Mouse (Mus musculus) forebrain, embryonic 14.5 days (tissue): Measurements from ENCODE around the gene Wasf2. TPM values are rescaled to one million over a fixed set of nuclear protein-coding genes. Genes with fewer than 3 reads are reported as not detected.

ENCODE experiments used
- ATAC-seq: fragments of 200-750 bp; cut with Nextera tagmentation; 2 replicates; pipeline ENCODE4 v1.8.0; 2017; ENCODE audit warnings: mild to moderate bottlenecking, moderate library complexity
- DNase-seq: peaks from one replicate; pipeline ENCODE4 v3.0.0-alpha.2; 2015; ENCODE audit warnings: low spot score
- H3K27ac ChIP-seq: fragments of 300-500 bp; sonication (generic); 2 replicates; pipeline ENCODE4 v1.5.1; 2014; ENCODE audit warnings: low read depth, mild to moderate bottlenecking, control low read depth, low read length, moderate library complexity
- H3K27me3 ChIP-seq: fragments of 300-500 bp; sonication (generic); replicated peaks from 2 replicates; pipeline ENCODE4 v1.6.1; 2014; ENCODE audit warnings: low read length, control low read depth, mixed read lengths; ENCODE audit not compliant: control insufficient read depth, insufficient read depth
- H3K36me3 ChIP-seq: fragments of 300-500 bp; sonication (generic); 2 replicates; pipeline ENCODE4 v1.6.1; 2014; ENCODE audit warnings: low read length, control low read depth; ENCODE audit not compliant: control insufficient read depth, insufficient read depth
- H3K4me1 ChIP-seq: fragments of 300-500 bp; sonication (generic); 2 replicates; pipeline ENCODE4 v1.6.1; 2014; ENCODE audit warnings: antibody characterized with exemption, low read length, control low read depth; ENCODE audit not compliant: control insufficient read depth, insufficient read depth
- H3K4me2 ChIP-seq: fragments of 300-500 bp; sonication (generic); 2 replicates; pipeline ENCODE4 v1.6.1; 2014; ENCODE audit warnings: mild to moderate bottlenecking, control low read depth, low read length
- H3K4me3 ChIP-seq: fragments of 300-500 bp; sonication (generic); 2 replicates; pipeline ENCODE4 v1.5.1; 2014; ENCODE audit warnings: low read depth, low read length, control low read depth
- H3K9ac ChIP-seq: fragments of 300-500 bp; sonication (generic); 2 replicates; pipeline ENCODE4 v1.6.1; 2014; ENCODE audit warnings: mild to moderate bottlenecking, low read length, control low read depth, moderate library complexity
- H3K9me3 ChIP-seq: fragments of 300-500 bp; sonication (generic); replicated peaks from 2 replicates; pipeline ENCODE4 v1.6.1; 2016; ENCODE audit warnings: low read length, control low read depth, mixed read lengths; ENCODE audit not compliant: control insufficient read depth
- WGBS: fragments of 180-500 bp; shearing (Covaris S2); extraction: QIAGEN DNeasy Blood & Tissue Kit; methylation state at CpG from one replicate; pipeline ENCODE4 v1.1.7; 2014; 5-methylcytosine and 5-hydroxymethylcytosine counted together
- polyA plus RNA-seq: library from polyadenylated mRNA; unstranded; fragments of >200 nt; fragmentation: Nextera tagmentation; extraction: Ambion mirVana; gene quantifications from 2 replicates; pipeline ENCODE4 v1.2.1, GENCODE M21; 2014

The Wasf2 gene
- polyA plus RNA-seq, 1 experiment from 2014 or later: 28.3 TPM

DNA sequence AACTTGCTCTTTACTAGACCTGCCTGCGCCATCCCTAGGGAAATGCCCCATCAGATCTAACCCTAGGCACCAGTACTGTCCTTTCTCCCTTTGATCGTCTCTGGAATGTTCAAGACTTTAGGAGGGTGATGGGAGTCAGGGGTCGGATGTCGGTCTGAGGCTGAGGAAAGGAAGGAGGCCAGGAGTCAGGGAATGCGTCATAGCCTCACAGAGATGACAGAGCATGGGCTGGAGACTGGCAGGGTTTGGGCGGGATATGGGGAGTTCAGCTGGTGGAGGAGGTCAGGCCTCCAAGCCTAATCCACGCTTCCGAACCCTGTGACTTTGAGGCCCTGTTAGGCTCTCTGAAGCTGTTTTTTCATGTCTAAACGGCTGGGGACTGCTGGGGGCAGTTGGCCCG, 83.4 kb downstream of the Wasf2 start:
- H3K27me3 ChIP-seq: 0 out of 2 replicates have a peak, but pooled peaks cover 8% of the 10 kb centered on the region
- H3K4me2 ChIP-seq: peak overlapping the region; percentile 94
- WGBS: 10% methylated on average over 10 of the region's 10 CpGs
- no peak overlapping the region for H3K27ac ChIP-seq
- ATAC-seq (no peak), DNase-seq (no peak)
- H3K9me3 ChIP-seq: no peaks in the 10 kb centered on the region
- H3K4me1 ChIP-seq: peaks cover 13% of the 10 kb centered on the region
- no peak overlapping the region for H3K4me3 ChIP-seq
- H3K36me3 ChIP-seq: no peaks in the 10 kb centered on the region
- no peak overlapping the region for H3K9ac ChIP-seq

GRCm38 (mm10) chr4:133217641-133218040, 87.3 kb downstream of the Wasf2 start:
- H3K36me3 ChIP-seq: no peaks in the 10 kb centered on the region

DNA sequence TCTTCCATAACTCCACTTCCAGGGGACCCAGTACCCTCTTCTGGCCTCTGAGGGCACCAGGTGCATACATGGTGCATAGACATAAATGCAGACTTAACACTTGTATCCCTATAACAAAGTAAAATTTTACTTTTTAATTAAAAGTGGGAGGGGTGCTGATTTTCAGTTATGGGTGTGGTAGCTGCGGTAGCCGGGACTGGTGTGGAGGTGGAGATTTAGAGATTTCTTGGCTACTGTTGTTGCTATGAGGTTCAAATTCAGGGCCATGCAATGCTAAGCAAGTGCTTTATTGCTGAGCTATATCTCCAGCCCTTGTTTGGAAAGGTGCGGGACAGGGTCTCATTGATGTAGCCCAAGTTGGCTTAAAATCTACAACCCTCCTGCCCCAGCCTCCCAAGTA, 88.4 kb downstream of the Wasf2 start:
- H3K9ac ChIP-seq: no peak overlapping the region
- 0 out of 2 replicates have a peak, but pooled peaks cover 4% of the 10 kb centered on the region for H3K4me1 ChIP-seq
- no peak overlapping the region for H3K4me3 ChIP-seq
- H3K36me3 ChIP-seq: no peaks in the 10 kb centered on the region
- H3K4me2 ChIP-seq: no peak overlapping the region
- DNase-seq: no peak
- peaks cover 20% of the 10 kb centered on the region for H3K27me3 ChIP-seq
- H3K27ac ChIP-seq: no peak overlapping the region
- 93% methylated on average over 3 of the region's 3 CpGs for WGBS
- no peak for ATAC-seq
- H3K9me3 ChIP-seq: no peaks in the 10 kb centered on the region

More at GRCm38 (mm10) chr4:133217641-133218040, 87.3 kb downstream of the Wasf2 start:
- Histone ChIP-seq H3K4me2 (no peak overlapping the region), H3K4me3 (no peak overlapping the region), H3K9ac (no peak overlapping the region), H3K27ac (no peak overlapping the region), H3K9me3 (no peaks in the 10 kb centered on the region), H3K4me1 (peaks cover 11% of the 10 kb centered on the region), H3K27me3 (peaks cover 25% of the 10 kb centered on the region)
- ATAC-seq: no peak
- DNase-seq: peak; percentile 81
- 2% methylated on average over 5 of the region's 5 CpGs for WGBS

DNA sequence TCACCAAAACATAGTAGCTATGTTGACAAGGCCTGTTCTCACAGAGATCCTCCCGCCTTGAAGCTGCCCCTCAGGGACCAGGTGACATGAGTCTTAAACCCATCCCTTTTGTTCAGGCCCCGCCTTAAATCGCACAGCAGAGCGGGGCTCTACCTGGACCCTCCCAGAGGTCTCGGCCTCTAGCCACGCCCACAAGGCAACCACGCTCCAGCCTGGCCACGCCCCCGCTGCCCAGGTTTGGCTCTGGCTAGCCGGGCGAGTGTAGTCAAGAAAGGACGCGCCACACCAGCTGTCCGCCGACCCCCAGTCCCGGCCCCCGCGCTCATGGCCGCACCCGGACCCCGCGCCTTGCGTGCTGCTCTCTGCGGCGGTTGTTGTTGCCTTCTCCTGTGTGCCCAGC, 90.4 kb downstream of the Wasf2 start:
- ATAC-seq: no peak
- WGBS: 2% methylated on average over 25 of the region's 25 CpGs
- 0 out of 2 replicates have a peak, but pooled peaks cover 4% of the 10 kb centered on the region for H3K4me1 ChIP-seq
- H3K27me3 ChIP-seq: peaks cover 17% of the 10 kb centered on the region
- peak overlapping the region; percentile 46 for H3K4me2 ChIP-seq
- H3K36me3 ChIP-seq: no peaks in the 10 kb centered on the region
- H3K4me3 ChIP-seq: peak overlapping the region; percentile 13
- H3K27ac ChIP-seq: no peak overlapping the region
- H3K9ac ChIP-seq: no peak overlapping the region
- no peaks in the 10 kb centered on the region for H3K9me3 ChIP-seq
- DNase-seq: no peak

GRCm38 (mm10) chr4:133221701-133222100, 91.4 kb downstream of the Wasf2 start:
- H3K9ac ChIP-seq: no peak overlapping the region
- peaks cover 17% of the 10 kb centered on the region for H3K27me3 ChIP-seq
- no peak for ATAC-seq
- no peak overlapping the region for H3K4me2 ChIP-seq
- DNase-seq: no peak
- H3K36me3 ChIP-seq: no peaks in the 10 kb centered on the region
- whole genome bisulfite sequencing: 81% methylated on average over 8 of the region's 8 CpGs
- 0 out of 2 replicates have a peak, but pooled peaks cover 4% of the 10 kb centered on the region for H3K4me1 ChIP-seq
- H3K4me3 ChIP-seq: no peak overlapping the region
- no peak overlapping the region for H3K27ac ChIP-seq
- H3K9me3 ChIP-seq: no peaks in the 10 kb centered on the region

- H3K4me2 ChIP-seq: no peak overlapping the region
- H3K4me1 ChIP-seq: 0 out of 2 replicates have a peak, but pooled peaks cover 4% of the 10 kb centered on the region
- no peak overlapping the region for H3K4me3 ChIP-seq
- DNase-seq (no peak), ATAC-seq (no peak)
- H3K9me3 ChIP-seq: no peaks in the 10 kb centered on the region
- no peak overlapping the region for H3K27ac ChIP-seq
- H3K9ac ChIP-seq: no peak overlapping the region
- WGBS: 38% methylated on average over 5 of the region's 5 CpGs
- H3K36me3 ChIP-seq: no peaks in the 10 kb centered on the region
- H3K27me3 ChIP-seq: peaks cover 17% of the 10 kb centered on the region
These were observed 93.6 kb downstream of the Wasf2 start for GRCm38 (mm10) chr4:133223875-133224274.

DNA sequence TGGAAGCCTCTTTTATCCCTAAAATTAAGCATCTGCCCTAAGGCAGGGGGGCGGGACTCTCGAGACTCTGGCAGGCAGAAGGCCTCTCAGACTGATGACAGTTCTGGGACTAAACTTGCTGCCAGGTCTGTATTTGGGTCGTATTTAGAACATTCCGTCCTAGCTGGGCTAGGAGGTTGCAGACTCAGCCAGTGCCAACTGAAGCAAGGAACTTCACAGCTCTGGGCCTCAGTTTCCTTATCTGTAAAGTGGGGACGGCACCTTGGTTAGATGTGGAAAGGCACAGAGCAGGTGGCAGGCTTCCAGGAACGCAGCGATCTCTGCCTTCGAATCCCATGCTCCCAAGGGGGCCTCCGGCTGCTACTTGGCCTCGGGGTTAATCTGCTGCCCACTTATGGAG, 95.8 kb downstream of the Wasf2 start:
- ATAC-seq: no peak
- DNase-seq: no peak
- Histone ChIP-seq H3K4me1 (no peaks in the 10 kb centered on the region), H3K4me3 (no peak overlapping the region), H3K9me3 (no peaks in the 10 kb centered on the region), H3K27ac (no peak overlapping the region), H3K9ac (no peak overlapping the region), H3K4me2 (no peak overlapping the region), H3K27me3 (peaks cover 8% of the 10 kb centered on the region; the same call in 1 of the 2 replicates), H3K36me3 (no peaks in the 10 kb centered on the region)
- WGBS: 79% methylated on average over 10 of the region's 10 CpGs

- no peaks in the 10 kb centered on the region for H3K9me3 ChIP-seq
- no peak overlapping the region for H3K27ac ChIP-seq
- H3K4me2 ChIP-seq: no peak overlapping the region
- H3K27me3 ChIP-seq: no peaks in the 10 kb centered on the region
- H3K4me1 ChIP-seq: no peaks in the 10 kb centered on the region
- H3K4me3 ChIP-seq: no peak overlapping the region
- H3K36me3 ChIP-seq: no peaks in the 10 kb centered on the region
- no peak overlapping the region for H3K9ac ChIP-seq
- DNase-seq: no peak
- ATAC-seq: no peak
- WGBS: 79% methylated on average over 8 of the region's 8 CpGs
These were observed 97.3 kb downstream of the Wasf2 start for GRCm38 (mm10) chr4:133227636-133228035.

DNA sequence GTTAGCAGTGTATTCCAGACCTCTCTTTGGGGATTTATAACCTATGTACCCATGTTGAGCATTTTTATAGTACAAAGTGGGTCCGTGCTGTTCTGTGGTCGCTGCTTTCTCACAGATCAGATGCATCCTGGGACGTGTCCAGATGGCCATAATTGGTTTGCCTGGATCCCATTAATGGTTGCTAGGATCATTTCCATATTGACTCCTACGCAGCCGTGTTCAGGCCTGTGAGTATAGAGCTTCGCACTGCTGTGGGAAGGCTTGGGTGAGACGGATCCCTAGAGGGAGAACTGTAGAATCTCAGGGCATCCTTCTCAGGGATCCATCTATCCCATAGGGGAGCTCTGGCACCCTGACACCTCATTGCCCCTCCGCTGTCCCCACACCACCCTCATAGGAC, 99.3 kb downstream of the Wasf2 start:
- Histone ChIP-seq H3K4me1 (no peaks in the 10 kb centered on the region), H3K27me3 (no peaks in the 10 kb centered on the region), H3K4me2 (no peak overlapping the region), H3K36me3 (no peaks in the 10 kb centered on the region), H3K27ac (no peak overlapping the region), H3K4me3 (no peak overlapping the region), H3K9me3 (no peaks in the 10 kb centered on the region), H3K9ac (no peak overlapping the region)
- ATAC-seq (no peak), DNase-seq (no peak)
- 67% methylated on average over 8 of the region's 8 CpGs for WGBS
